Mouse (Mus musculus) E14TG2a.4 (cell line): ENCODE measurements around the gene Cacnb1.
A peak's percentile ranks its signal among the peaks of the same experiment; 100 is the strongest.

Experiments used
- H3K27me3 ChIP-seq: 2 replicates; pipeline ENCODE4 v1.6.1; 2014; ENCODE audit warnings: low read length, control low read depth; ENCODE audit not compliant: insufficient read depth
- H3K36me3 ChIP-seq: 2 replicates; pipeline ENCODE4 v1.6.1; 2014; ENCODE audit warnings: low read length, control low read depth; ENCODE audit not compliant: insufficient read depth
- H3K4me1 ChIP-seq: replicated peaks from 2 replicates; pipeline ENCODE4 v1.6.1; 2014; ENCODE audit warnings: low read depth, low read length, control low read depth
- H3K4me3 ChIP-seq: replicated peaks from 2 replicates; pipeline ENCODE4 v1.5.1; 2014; ENCODE audit warnings: mild to moderate bottlenecking, low read length
- H3K9me3 ChIP-seq: 2 replicates; pipeline ENCODE4 v1.6.1; 2014; ENCODE audit warnings: low read length, control low read depth
- CTCF ChIP-seq: conservative IDR thresholded peaks from 2 replicates; pipeline ENCODE4 v1.5.1; 2014; ENCODE audit warnings: low read length
- NANOG ChIP-seq: IDR thresholded peaks from 2 replicates; pipeline ENCODE4 v1.6.1; 2014; ENCODE audit warnings: borderline replicate concordance, low read length, mixed read lengths
- POU5F1 ChIP-seq: IDR thresholded peaks from 2 replicates; pipeline ENCODE4 v1.6.1; 2014; ENCODE audit warnings: low read length, borderline replicate concordance

Cacnb1 gene

DNA sequence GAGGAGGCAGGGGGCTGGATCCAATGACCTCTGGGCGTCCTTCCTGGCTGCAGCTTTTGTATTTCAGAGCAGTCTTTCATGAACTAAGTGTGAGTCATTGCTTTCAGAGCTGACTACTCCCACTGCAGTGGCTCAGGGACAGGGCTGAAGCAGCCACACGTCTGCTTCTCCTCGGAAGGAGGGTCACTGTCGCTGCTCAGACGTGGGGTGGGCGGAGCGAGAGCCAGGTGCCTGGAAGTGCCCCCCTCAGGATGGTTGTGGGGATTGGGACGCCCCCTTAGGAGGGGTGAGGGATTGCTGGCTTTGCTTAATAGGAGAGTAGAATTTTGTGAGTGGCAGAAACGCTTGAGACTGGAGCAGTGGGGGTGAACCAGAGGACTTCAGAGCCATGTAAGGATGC lies 34.6 kb upstream of the Cacnb1 start:
- Histone ChIP-seq H3K4me1 (peaks cover 79% of the 10 kb centered on the region), H3K27me3 (peaks cover 6% of the 10 kb centered on the region), H3K36me3 (no peaks in the 10 kb centered on the region), H3K4me3 (peak overlapping the region; percentile 78), H3K9me3 (no peaks in the 10 kb centered on the region)
- no peak for TF ChIP-seq POU5F1
- peak; percentile 21; the same call in 1 of the 2 replicates for TF ChIP-seq NANOG
- TF ChIP-seq CTCF = peak; percentile 37

DNA sequence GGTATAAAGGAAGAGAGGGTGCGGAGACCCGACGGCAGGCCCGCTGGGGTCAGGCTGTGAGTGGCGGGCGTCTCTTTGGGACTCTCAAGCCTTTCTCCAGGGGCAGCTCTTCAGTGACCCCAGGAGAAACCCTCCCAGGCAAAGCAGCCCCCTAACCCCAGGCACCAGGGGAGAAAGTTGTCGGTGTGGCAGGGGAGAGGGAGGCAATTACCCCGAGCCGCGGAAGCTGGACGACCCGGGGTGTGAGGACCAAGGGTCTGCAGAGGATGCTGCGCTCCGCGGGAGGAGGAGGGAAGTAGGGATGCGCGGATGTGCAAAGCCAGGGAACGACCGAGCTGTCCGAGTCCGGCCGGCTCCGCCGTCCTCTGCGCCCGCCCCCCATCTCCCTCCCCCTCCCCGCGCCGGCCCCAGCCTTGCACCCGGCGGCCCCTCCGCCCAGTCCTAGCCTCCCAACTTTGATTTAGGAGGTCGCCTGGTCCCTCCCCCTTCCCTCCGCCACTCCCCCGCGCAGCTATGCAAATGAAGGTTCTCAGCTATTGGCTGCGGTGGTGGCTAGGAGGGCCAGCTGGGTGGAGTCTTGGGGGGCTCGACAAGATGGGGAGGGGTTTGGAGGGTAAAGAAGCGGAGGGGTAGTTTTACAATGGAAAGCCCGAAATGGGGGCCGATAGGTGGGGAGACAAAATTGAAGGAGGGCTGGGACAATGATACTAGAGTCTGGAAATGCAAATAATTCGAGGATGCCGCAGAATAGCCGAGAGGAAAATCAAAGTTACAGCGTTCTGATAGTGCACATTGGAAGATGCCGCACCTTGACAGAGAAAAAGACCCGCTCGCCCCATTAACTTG lies 30.4 kb upstream of the Cacnb1 start, which contains the start of gene Stac2:
Gene Stac2 (minus strand): TSS at position 474 of the 846 bp plus-strand sequence.
- H3K4me3 ChIP-seq = peak within 1 kb of the TSS; percentile 85
- H3K9me3 ChIP-seq = no peaks in the 10 kb centered on the region
- peaks cover 13% of the 10 kb centered on the region; the same call in 1 of the 2 replicates for H3K36me3 ChIP-seq
- H3K4me1 ChIP-seq = peaks cover 74% of the 10 kb centered on the region
- H3K27me3 ChIP-seq = peaks cover 23% of the 10 kb centered on the region
- TF ChIP-seq CTCF (no peak), NANOG (no peak), POU5F1 (no peak)

DNA sequence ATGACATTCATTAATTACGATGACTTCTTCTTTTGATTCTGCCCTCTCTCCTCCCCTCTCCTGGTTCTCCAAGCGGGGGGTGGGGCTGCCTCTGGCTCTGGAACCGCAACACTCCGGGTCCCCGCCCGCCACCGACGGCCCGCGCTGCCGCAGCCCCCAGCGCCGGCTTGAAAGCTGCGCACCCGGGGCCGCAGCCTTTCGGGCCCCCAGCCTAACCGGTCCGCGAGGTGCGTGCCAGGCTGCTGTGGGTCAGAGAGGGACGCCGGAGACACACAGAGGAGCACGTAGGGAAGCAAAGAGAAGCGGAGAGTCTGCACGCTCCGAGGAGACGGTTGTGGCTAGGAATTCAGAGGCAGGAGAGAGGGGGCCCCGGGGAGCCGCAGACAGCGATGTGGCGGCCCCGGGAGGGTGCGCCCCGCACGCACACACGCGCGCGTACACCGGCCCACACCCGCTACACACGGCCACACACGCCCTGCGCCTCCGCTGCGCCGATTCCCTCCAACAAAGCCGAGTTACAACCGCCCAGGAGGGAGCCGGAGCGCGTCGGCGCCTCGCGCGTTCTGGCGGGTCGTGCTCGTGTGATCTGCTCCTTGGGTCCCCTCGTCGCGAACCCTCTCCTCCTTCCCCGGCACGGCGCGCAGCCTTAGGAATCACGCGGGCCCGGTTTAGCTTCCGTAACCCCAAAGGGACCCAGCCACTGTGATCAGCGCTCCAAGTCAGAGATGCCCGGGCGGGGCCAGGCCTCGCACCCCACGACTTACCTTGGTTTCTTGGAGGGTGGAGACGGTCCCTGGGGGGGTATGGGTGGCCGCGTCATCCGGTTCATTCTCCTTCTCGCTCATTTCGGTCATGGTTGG lies 29.5 kb upstream of the Cacnb1 start:
- Histone ChIP-seq H3K9me3 (no peaks in the 10 kb centered on the region), H3K4me3 (peak overlapping the region; percentile 85), H3K4me1 (peaks cover 75% of the 10 kb centered on the region), H3K36me3 (peaks cover 13% of the 10 kb centered on the region; the same call in 1 of the 2 replicates), H3K27me3 (peaks cover 23% of the 10 kb centered on the region)
- TF ChIP-seq CTCF (no peak), NANOG (no peak), POU5F1 (no peak)

DNA sequence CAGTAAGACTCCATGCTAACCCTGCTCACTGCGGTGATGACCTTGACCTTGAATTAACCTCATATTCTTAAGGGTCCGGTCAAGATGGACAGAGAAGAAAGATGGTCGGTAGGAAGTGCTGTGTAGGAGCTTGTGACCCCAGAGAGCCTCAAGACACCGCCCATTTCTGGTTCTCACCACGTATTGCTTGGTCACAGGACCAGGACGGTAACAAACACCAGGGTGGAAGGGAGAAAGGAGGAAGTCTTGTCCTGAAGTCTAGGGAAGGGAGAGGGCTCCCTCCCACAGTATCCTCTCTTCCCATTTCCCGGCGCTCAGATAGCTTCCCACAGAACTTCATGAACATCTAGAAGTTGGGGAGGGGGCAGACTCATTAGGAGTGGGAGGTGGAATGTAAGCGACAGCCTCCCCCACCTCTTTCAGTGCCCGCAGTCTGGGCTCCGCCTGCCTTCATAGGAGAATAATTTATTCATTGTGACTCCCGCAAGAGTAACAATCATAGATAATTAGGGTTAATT lies 28.8 kb upstream of the Cacnb1 start:
- no peaks in the 10 kb centered on the region for H3K9me3 ChIP-seq
- H3K36me3 ChIP-seq = peaks cover 13% of the 10 kb centered on the region; the same call in 1 of the 2 replicates
- peaks cover 23% of the 10 kb centered on the region for H3K27me3 ChIP-seq
- H3K4me1 ChIP-seq = peaks cover 73% of the 10 kb centered on the region
- peak overlapping the region; percentile 85 for H3K4me3 ChIP-seq
- TF ChIP-seq POU5F1 = no peak
- no peak for TF ChIP-seq CTCF
- no peak for TF ChIP-seq NANOG

DNA sequence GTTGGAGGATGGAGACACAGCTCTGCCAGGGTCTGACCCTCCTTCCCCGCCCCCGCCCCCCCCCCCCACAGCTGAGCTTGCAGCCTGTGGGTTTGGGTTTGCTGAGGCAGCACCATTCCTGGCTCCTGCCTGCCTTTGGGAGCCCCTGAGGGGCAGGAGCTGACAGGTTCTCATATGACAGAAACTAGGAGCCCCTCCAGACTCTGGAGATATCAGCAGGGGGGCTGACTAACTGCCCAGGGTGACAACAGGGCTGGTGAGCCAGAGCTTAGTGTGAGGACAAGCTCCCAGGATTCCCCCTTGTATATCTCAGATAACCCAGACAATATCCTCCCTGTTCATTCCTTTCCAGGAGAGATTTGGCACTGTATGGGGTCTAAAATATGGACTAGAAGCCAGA lies 28.1 kb upstream of the Cacnb1 start:
- Histone ChIP-seq H3K4me1 (peaks cover 74% of the 10 kb centered on the region), H3K4me3 (peak overlapping the region; percentile 85), H3K27me3 (peaks cover 23% of the 10 kb centered on the region), H3K9me3 (no peaks in the 10 kb centered on the region), H3K36me3 (peaks cover 13% of the 10 kb centered on the region; the same call in 1 of the 2 replicates)
- no peak for TF ChIP-seq POU5F1
- TF ChIP-seq CTCF = no peak
- no peak for TF ChIP-seq NANOG

DNA sequence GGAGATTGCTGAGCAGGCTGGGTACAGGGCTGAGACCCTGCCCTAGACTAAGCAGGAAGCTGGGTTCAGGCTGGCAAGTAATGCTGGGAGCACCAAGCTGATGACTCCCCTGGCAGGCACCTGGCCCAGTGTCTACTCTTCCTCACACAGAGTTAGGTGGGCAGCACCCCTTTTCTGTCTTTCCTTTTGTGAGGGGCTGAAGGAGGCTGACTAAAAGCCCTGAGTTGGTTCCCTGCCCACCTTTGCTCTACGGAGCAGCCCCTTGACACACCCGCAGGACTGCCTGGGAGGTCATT lies 27.6 kb upstream of the Cacnb1 start:
- H3K9me3 ChIP-seq = no peaks in the 10 kb centered on the region
- H3K4me3 ChIP-seq = no peak overlapping the region
- peaks cover 13% of the 10 kb centered on the region; the same call in 1 of the 2 replicates for H3K36me3 ChIP-seq
- TF ChIP-seq NANOG = no peak
- TF ChIP-seq CTCF = no peak
- peaks cover 69% of the 10 kb centered on the region for H3K4me1 ChIP-seq
- H3K27me3 ChIP-seq = peaks cover 23% of the 10 kb centered on the region

DNA sequence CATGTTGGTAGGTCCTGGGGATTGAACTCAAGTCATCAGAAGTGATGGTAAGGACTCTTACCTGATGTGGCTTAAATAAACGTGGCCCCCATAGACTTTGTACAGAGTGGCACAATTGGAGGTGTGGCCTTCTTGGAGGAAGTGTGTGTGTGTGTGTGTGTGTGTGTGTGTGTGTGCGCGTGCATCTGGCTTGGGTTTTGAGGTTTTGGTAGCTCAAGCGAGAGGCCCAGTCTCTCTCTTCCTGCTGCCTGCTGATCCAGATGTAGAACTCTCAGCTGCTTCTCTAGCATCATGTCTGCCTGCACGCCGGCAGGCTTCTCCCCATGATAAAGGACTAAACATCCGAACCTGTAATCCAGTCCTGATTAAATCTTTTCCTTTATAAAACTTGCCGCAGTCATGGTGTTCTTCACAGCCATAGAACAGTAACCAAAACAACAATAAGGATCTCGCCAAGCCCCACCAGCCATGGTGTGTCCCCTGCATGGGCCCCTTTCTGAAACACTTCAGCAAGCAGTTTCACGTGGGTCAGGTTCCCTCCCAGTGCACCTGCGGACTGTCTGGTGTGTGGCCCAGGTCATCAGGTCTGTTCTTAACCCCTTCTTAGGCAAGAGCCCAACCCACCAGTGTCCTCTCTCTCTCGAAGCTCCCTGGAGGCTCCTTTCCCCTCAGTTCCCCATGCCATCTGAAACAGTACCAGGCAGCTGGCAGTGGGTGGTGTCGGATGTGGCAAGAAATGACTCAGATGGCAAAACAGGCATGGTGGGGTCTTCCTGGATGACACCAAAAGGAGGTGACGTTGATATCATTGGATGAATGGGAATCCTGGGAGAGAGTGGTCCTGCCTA lies 27.1 kb upstream of the Cacnb1 start:
- H3K9me3 ChIP-seq = no peaks in the 10 kb centered on the region
- TF ChIP-seq CTCF (no peak), NANOG (no peak), POU5F1 (no peak)
- no peak overlapping the region for H3K4me3 ChIP-seq
- peaks cover 13% of the 10 kb centered on the region; the same call in 1 of the 2 replicates for H3K36me3 ChIP-seq
- H3K27me3 ChIP-seq = peaks cover 23% of the 10 kb centered on the region
- H3K4me1 ChIP-seq = peaks cover 68% of the 10 kb centered on the region
